Mouse (Mus musculus) E14TG2a.4 (cell line): ENCODE results near the gene Lnx2.

ENCODE experiments used
- CTCF ChIP-seq: conservative IDR thresholded peaks from 2 replicates; pipeline ENCODE4 v1.5.1; 2014; ENCODE audit warnings: low read length
- POU5F1 ChIP-seq: IDR thresholded peaks from 2 replicates; pipeline ENCODE4 v1.6.1; 2014; ENCODE audit warnings: low read length, borderline replicate concordance

DNA sequence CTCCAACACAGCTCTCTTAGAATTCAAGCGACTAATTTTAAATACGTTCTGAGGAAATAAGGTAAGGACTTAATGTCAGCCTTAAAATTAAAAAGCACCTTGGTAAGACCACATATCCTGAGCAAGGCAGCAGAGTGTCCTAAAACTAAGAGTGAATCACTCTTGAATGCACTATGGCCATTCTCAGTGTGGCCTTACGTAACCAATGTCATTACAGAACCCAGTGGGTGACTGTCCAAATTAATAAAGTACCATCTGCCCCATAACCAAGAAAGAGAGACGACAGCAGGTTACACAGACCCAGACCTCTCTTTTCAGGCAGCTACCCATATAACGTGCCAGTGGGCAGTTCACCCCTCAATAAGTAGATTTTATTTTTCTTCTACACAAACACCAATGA lies 17.7 kb downstream of the Lnx2 start:
- TF ChIP-seq CTCF = no peak
- no peak for TF ChIP-seq POU5F1
